Mouse (Mus musculus) embryonic facial prominence, embryonic 11.5 days (tissue): ENCODE measurements around the gene Gm20388. TPM values are rescaled to one million over a fixed set of nuclear protein-coding genes. Genes with fewer than 3 reads are reported as not detected.
A peak's percentile ranks its signal among the peaks of the same experiment; 100 is the strongest.
"Not testable (repeated sequence)": the region's sequence is repeated elsewhere in the genome, so short reads cannot be mapped to it uniquely, and the experiment has no call there.

Source experiments
- ATAC-seq: fragments of 200-750 bp; cut with Nextera tagmentation; replicated peaks from 2 replicates; pipeline ENCODE4 v1.8.0; 2017; ENCODE audit warnings: low read depth; ENCODE audit not compliant: insufficient number of reproducible peaks, low FRiP score, low TSS enrichment
- DNase-seq: peaks from one replicate; pipeline ENCODE4 v3.0.0-alpha.2; 2015; ENCODE audit warnings: low spot score
- H3K27ac ChIP-seq: fragments of 300-500 bp; sonication (generic); replicated peaks from 2 replicates; pipeline ENCODE4 v1.5.1; 2014; ENCODE audit warnings: mild to moderate bottlenecking, low read depth, low read length, control low read depth
- H3K27me3 ChIP-seq: fragments of 300-500 bp; sonication (generic); 2 replicates; pipeline ENCODE4 v1.6.1; 2014; ENCODE audit warnings: mild to moderate bottlenecking, low read length, moderate library complexity, mixed read lengths; ENCODE audit not compliant: control insufficient read depth, insufficient read depth
- H3K36me3 ChIP-seq: fragments of 300-500 bp; sonication (generic); replicated peaks from 2 replicates; pipeline ENCODE4 v1.6.1; 2014; ENCODE audit warnings: low read depth, mild to moderate bottlenecking, low read length, moderate library complexity, mixed read lengths; ENCODE audit not compliant: control insufficient read depth, insufficient read depth
- H3K4me1 ChIP-seq: fragments of 300-500 bp; sonication (generic); 2 replicates; pipeline ENCODE4 v1.6.1; 2014; ENCODE audit warnings: low read length, mixed read lengths; ENCODE audit not compliant: control insufficient read depth, insufficient read depth
- H3K4me2 ChIP-seq: fragments of 300-500 bp; sonication (generic); 2 replicates; pipeline ENCODE4 v1.6.1; 2014; ENCODE audit warnings: low read depth, mild to moderate bottlenecking, control low read depth, low read length, moderate library complexity
- H3K4me3 ChIP-seq: fragments of 300-500 bp; sonication (generic); 2 replicates; pipeline ENCODE4 v1.5.1; 2014; ENCODE audit warnings: low read depth, low read length, control low read depth
- H3K9ac ChIP-seq: fragments of 300-500 bp; sonication (generic); replicated peaks from 2 replicates; pipeline ENCODE4 v1.6.1; 2014; ENCODE audit warnings: mild to moderate bottlenecking, control low read depth, low read length
- H3K9me3 ChIP-seq: fragments of 300-500 bp; sonication (generic); replicated peaks from 2 replicates; pipeline ENCODE4 v1.6.1; 2016; ENCODE audit warnings: mild to moderate bottlenecking, low read length, inconsistent platforms, mixed read lengths; ENCODE audit not compliant: control insufficient read depth
- WGBS: fragments of 180-500 bp; shearing (Covaris S2); extraction: QIAGEN DNeasy Blood & Tissue Kit; methylation state at CpG from one replicate; pipeline ENCODE4 v1.1.7; 2014; 5-methylcytosine and 5-hydroxymethylcytosine counted together
- polyA plus RNA-seq: library from polyadenylated mRNA; unstranded; fragments of >200 nt; fragmentation: Nextera tagmentation; extraction: Ambion mirVana; gene quantifications from 2 replicates; pipeline ENCODE4 v1.2.1, GENCODE M21; 2014

The Gm20388 gene
- polyA plus RNA-seq, 1 experiment from 2014 or later = 3.1 TPM

DNA sequence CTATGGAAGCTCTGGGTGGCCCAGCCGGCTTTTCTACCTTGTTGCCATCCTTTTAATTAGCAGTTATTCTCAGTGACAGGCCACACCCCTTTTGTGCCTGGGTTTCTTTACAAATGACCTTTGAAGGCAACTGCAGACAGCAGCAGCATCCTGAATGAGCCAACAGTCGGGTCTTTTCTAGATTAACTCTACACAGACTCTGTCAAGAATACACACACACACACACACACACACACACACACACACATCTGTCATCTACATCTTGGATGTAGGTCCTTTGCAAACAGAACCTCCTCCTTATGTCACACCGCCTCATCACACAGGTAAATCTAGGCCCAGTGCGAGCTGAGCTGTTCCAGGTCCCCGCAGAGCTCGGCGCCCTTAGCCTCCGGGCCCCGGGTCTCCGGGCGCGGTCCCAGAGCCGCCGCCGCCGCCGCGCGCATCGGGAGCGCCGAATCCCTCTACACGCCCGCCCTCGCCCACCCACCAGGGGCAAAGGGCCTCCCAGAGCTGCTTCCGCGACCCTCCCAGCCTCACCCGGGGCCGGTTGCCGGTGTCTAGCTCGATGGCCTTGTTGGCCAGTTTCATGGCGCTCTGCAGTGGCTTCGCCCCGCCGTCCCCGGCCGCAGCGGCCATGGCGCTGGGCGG lies 3342.9 kb downstream of the Gm20388 start:
- WGBS = under 1% methylated on average over 38 of the region's 40 CpGs
- Histone ChIP-seq H3K27ac (peak overlapping the region; percentile 87), H3K4me2 (peak overlapping the region; percentile 94), H3K9me3 (no peaks in the 10 kb centered on the region), H3K27me3 (no peaks in the 10 kb centered on the region), H3K4me1 (peaks cover 4% of the 10 kb centered on the region; the same call in 1 of the 2 replicates), H3K9ac (peak overlapping the region; percentile 96), H3K36me3 (no peaks in the 10 kb centered on the region; the same call in none of the 2 replicates), H3K4me3 (peak overlapping the region; percentile 78)
- ATAC-seq (peak; percentile 42), DNase-seq (no peak)

DNA sequence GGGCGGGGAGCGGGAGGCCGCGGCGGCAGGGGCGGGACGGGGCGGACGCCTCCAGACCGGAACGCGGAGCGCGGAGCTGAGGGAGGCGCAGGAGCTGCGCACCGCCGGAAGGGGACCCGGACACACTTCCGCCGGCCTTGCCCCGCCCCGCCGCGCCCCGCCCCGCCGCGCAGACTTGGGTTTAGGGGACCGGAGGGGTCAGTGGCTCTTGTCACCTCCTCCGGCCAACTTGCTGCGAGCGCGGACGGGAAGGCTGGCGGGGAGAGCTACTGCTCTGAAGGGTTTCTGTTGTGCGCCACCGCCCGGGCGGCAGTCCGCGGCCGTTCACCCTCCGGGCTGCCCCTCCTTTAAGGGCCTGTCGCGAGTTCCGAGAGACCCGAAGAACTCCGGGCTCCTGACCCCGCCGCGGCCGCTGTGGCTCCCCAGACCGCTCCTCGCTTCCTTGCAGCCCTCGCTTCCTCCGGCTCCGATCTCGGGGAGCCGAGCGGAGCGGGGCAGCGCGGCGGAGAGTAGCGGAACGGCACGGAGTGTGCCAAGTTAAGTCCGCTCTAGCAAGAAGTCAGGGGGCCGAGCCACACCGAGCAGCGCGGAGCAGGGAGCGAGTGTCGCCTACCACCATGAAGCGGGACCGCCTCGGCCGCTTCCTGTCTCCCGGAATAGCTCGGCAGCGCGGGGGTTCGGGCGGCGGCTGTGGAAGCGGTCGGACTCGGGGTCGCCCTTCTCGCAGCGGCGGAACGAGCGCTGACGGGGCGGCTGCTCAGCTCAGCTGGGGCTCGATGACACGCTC lies 3343.7 kb downstream of the Gm20388 start, which contains the start of the genes Zfp276 and Vps9d1:
Gene Zfp276 (plus strand): TSS at position 97 of the 787 bp plus-strand sequence.
Gene Vps9d1 (minus strand): TSS at position 250 of the 787 bp plus-strand sequence.
- ATAC-seq = peak; percentile 94
- Histone ChIP-seq H3K9ac (peak within 1 kb of the TSS; percentile 96), H3K27me3 (no peaks in the 10 kb centered on the region), H3K9me3 (no peaks in the 10 kb centered on the region), H3K36me3 (no peaks in the 10 kb centered on the region; the same call in none of the 2 replicates), H3K4me1 (peaks cover 4% of the 10 kb centered on the region; the same call in 1 of the 2 replicates), H3K27ac (peak within 1 kb of the TSS; percentile 87), H3K4me3 (peak within 1 kb of the TSS; percentile 78), H3K4me2 (peak within 1 kb of the TSS; percentile 94)
- peak; percentile 87 for DNase-seq
- under 1% methylated on average over 94 of the region's 99 CpGs for WGBS

DNA sequence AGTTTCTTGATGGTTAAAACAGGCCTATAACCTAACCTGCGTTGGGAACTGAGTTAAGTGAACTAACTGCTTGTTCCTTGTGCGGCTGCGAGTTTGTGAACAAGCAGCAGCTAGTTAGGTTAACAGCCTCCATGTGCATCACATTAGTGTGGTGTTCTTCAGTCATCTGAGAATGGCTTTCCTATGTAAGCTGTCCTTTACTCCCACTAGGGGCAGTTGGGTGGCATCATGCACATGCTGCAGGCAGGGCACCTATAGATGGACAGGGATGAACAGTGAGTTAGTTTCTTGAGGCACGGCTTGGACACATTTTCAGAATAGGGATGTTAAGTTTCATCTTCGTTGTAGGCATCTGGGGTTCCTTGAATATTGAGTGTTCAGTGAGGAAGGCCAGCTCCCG lies 3344.5 kb downstream of the Gm20388 start:
- ATAC-seq (no peak), DNase-seq (no peak)
- H3K4me2 ChIP-seq = peak overlapping the region; percentile 94
- no peaks in the 10 kb centered on the region for H3K27me3 ChIP-seq
- H3K9ac ChIP-seq = peak overlapping the region; percentile 96
- H3K4me1 ChIP-seq = peaks cover 4% of the 10 kb centered on the region; the same call in 1 of the 2 replicates
- no peaks in the 10 kb centered on the region for H3K9me3 ChIP-seq
- no peak overlapping the region for H3K27ac ChIP-seq
- 67% methylated on average over 6 of the region's 6 CpGs for WGBS
- H3K4me3 ChIP-seq = peak overlapping the region; percentile 78
- no peaks in the 10 kb centered on the region; the same call in none of the 2 replicates for H3K36me3 ChIP-seq

DNA sequence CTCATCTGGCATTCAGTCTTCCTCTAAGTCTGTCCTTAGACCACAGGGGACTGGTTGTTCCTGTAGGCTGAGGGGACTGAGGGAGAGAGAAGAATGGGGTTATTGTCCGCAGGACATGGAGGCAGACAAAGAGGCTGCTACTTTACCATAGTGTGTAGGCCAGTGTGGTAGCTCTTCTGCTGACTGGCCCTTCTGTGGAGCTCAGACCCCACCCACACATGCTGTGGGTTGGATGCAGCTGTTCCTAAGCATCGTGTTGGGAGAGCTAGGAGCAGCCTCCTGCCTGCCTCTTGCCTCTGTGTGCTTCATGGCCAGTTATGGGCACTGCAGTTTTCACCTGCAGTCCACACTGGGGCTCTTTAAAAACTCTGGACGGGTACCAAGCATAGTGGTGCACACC lies 3346.5 kb downstream of the Gm20388 start:
- H3K4me1 ChIP-seq = peaks cover 4% of the 10 kb centered on the region; the same call in 1 of the 2 replicates
- H3K27ac ChIP-seq = no peak overlapping the region
- DNase-seq = no peak
- H3K4me3 ChIP-seq = no peak overlapping the region
- H3K9me3 ChIP-seq = no peaks in the 10 kb centered on the region
- H3K36me3 ChIP-seq = no peaks in the 10 kb centered on the region; the same call in none of the 2 replicates
- H3K9ac ChIP-seq = no peak overlapping the region
- 45% methylated on average over 3 of the region's 3 CpGs for WGBS
- no peak for ATAC-seq
- H3K27me3 ChIP-seq = no peaks in the 10 kb centered on the region
- no peak overlapping the region for H3K4me2 ChIP-seq

DNA sequence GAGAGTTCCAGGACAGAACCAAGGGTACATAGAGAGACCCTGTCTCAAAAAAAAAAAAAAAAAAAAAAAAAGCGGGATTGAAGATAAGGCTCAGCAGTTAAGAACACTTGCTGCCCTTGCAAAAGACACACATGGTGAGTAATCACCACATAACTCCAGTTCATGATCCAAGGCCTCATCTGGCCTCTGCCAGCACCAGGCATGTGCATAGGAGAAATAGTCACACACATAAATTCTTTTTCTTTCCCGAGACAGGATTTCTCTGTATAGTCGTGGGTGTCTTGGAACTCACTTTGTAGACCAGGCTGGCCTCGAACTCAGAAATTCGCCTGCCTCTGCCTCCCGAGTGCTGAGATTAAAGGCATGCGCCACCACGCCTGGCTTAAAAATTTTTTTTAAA lies 3347.0 kb downstream of the Gm20388 start:
- not testable (repeated sequence) for H3K4me3 ChIP-seq, ATAC-seq, H3K9me3 ChIP-seq, H3K4me2 ChIP-seq, H3K27me3 ChIP-seq, H3K36me3 ChIP-seq, H3K9ac ChIP-seq, H3K4me1 ChIP-seq, DNase-seq, H3K27ac ChIP-seq
- WGBS = 91% methylated on average over 8 of the region's 8 CpGs

GRCm38 (mm10) chr8:123267926-123268656 lies 3357.4 kb downstream of the Gm20388 start:
- WGBS = 70% methylated on average over 14 of the region's 14 CpGs
- Histone ChIP-seq H3K4me1 (no peaks in the 10 kb centered on the region), H3K36me3 (peaks cover 2% of the 10 kb centered on the region), H3K27me3 (no peaks in the 10 kb centered on the region), H3K9ac (no peak overlapping the region), H3K4me3 (no peak overlapping the region), H3K4me2 (no peak overlapping the region), H3K9me3 (no peaks in the 10 kb centered on the region), H3K27ac (no peak overlapping the region)
- ATAC-seq = peak; percentile 36; the same call in 1 of the 2 replicates
- DNase-seq = no peak

DNA sequence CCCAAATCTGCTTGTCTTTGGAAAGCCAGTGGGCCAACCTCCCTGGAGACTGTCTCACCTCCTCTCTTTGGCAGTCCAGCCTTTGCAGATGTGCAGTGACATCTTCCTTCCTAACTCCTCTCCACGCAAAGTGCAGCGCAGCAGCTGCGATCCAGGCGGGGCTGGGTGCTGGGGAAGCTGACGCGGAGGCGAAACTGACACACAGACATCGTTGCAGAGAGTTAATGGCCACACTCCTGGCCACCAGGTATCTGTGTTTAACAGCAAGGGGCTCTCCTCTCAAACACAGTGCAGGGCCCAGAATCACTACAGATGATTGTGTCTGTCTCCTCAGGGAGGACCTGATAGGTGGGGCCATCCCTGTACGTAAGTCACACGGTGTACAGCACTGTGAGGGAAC lies 3360.5 kb downstream of the Gm20388 start:
- DNase-seq (no peak), ATAC-seq (no peak)
- WGBS = 93% methylated on average over 10 of the region's 10 CpGs
- no peak overlapping the region for H3K27ac ChIP-seq
- H3K4me1 ChIP-seq = no peaks in the 10 kb centered on the region
- H3K4me2 ChIP-seq = no peak overlapping the region
- H3K4me3 ChIP-seq = no peak overlapping the region
- H3K36me3 ChIP-seq = peaks cover 2% of the 10 kb centered on the region; the same call in 1 of the 2 replicates
- no peaks in the 10 kb centered on the region for H3K27me3 ChIP-seq
- H3K9me3 ChIP-seq = no peaks in the 10 kb centered on the region
- H3K9ac ChIP-seq = no peak overlapping the region
